Mouse (Mus musculus) C2C12 (cell line): ENCODE data around the gene Ccs. TPM values are rescaled to one million over a fixed set of nuclear protein-coding genes. Genes with fewer than 3 reads are reported as not detected.
A peak's percentile ranks its signal among the peaks of the same experiment; 100 is the strongest.

Experiments
- H3K27me3 ChIP-seq: one replicate; pipeline ENCODE4 v1.6.1; 2011; ENCODE audit not compliant: control insufficient read depth, insufficient read depth, insufficient read length
- H3K36me3 ChIP-seq: one replicate; pipeline ENCODE4 v1.6.1; 2011; ENCODE audit not compliant: control insufficient read depth, insufficient read depth
- H3K4me3 ChIP-seq: one replicate; pipeline ENCODE4 v1.5.1; 2011; ENCODE audit warnings: mild to moderate bottlenecking, control low read depth; ENCODE audit not compliant: poor library complexity, insufficient read depth, severe bottlenecking
- H3K79me2 ChIP-seq: one replicate; pipeline ENCODE4 v1.6.1; 2011; ENCODE audit not compliant: control insufficient read depth, insufficient read depth
- H3K79me3 ChIP-seq: one replicate; pipeline ENCODE4 v1.6.1; 2011; ENCODE audit warnings: low read depth, control low read depth
- H3ac ChIP-seq: one replicate; pipeline ENCODE3; 2011; ENCODE audit warnings: low read depth; ENCODE audit not compliant: control insufficient read depth, insufficient read length
- CEBPB ChIP-seq: IDR thresholded peaks from one replicate; pipeline ENCODE4 v1.6.1; 2011; ENCODE audit warnings: low read depth, mild to moderate bottlenecking, control low read depth, moderate library complexity
- CTCF ChIP-seq: IDR thresholded peaks from one replicate; pipeline ENCODE4 v1.5.1; 2011; ENCODE audit not compliant: control insufficient read depth, insufficient read depth, insufficient read length
- FOSL1 ChIP-seq: IDR thresholded peaks from one replicate; pipeline ENCODE4 v1.8.0; 2011; ENCODE audit warnings: mild to moderate bottlenecking, low read length; ENCODE audit not compliant: poor library complexity, insufficient read depth, severe bottlenecking
- MAX ChIP-seq: IDR thresholded peaks from one replicate; pipeline ENCODE4 v1.6.1; 2011; ENCODE audit warnings: mild to moderate bottlenecking, control low read depth
- MYOD1 ChIP-seq: IDR thresholded peaks from one replicate; pipeline ENCODE4 v1.6.1; 2011; ENCODE audit warnings: low read depth; ENCODE audit not compliant: control insufficient read depth, insufficient read length
- MYOG ChIP-seq: IDR thresholded peaks from one replicate; pipeline ENCODE4 v1.6.1; 2011; ENCODE audit not compliant: control insufficient read depth, insufficient read length; ENCODE audit errors: extremely low read depth
- USF1 ChIP-seq: IDR thresholded peaks from one replicate; pipeline ENCODE4 v1.6.1; 2011; ENCODE audit warnings: low read depth, mild to moderate bottlenecking, control low read depth, moderate library complexity
- polyA plus RNA-seq: library from polyadenylated mRNA; unstranded; fragments of >200 nt; fragmentation: generic; extraction: Trizol; gene quantifications from one replicate; pipeline ENCODE4 v1.2.1, GENCODE M21; 2012; ENCODE audit warnings: missing spikeins

Ccs gene
- polyA plus RNA-seq, 1 experiment = 36.6 TPM

- Histone ChIP-seq H3K79me3 (peaks cover 82% of the 10 kb centered on the region), H3K79me2 (peaks cover 96% of the 10 kb centered on the region), H3ac (no peak overlapping the region), H3K27me3 (no peaks in the 10 kb centered on the region), H3K36me3 (peaks cover 65% of the 10 kb centered on the region), H3K4me3 (no peak overlapping the region)
- no peak for TF ChIP-seq FOSL1
- no peak for TF ChIP-seq MYOG
- TF ChIP-seq MAX = no peak
- no peak for TF ChIP-seq MYOD1
- TF ChIP-seq USF1 = no peak
Measured at GRCm38 (mm10) chr19:4797846-4798245, 41.3 kb downstream of the Ccs start.

GRCm38 (mm10) chr19:4795929-4796328 is 43.2 kb downstream of the Ccs start:
- Histone ChIP-seq H3K4me3 (no peak overlapping the region), H3K79me2 (peaks cover 96% of the 10 kb centered on the region), H3ac (no peak overlapping the region), H3K27me3 (no peaks in the 10 kb centered on the region), H3K36me3 (peaks cover 61% of the 10 kb centered on the region), H3K79me3 (peaks cover 79% of the 10 kb centered on the region)
- no peak for TF ChIP-seq MYOG
- TF ChIP-seq CEBPB = no peak
- no peak for TF ChIP-seq FOSL1
- TF ChIP-seq CTCF = no peak
- no peak for TF ChIP-seq USF1

DNA sequence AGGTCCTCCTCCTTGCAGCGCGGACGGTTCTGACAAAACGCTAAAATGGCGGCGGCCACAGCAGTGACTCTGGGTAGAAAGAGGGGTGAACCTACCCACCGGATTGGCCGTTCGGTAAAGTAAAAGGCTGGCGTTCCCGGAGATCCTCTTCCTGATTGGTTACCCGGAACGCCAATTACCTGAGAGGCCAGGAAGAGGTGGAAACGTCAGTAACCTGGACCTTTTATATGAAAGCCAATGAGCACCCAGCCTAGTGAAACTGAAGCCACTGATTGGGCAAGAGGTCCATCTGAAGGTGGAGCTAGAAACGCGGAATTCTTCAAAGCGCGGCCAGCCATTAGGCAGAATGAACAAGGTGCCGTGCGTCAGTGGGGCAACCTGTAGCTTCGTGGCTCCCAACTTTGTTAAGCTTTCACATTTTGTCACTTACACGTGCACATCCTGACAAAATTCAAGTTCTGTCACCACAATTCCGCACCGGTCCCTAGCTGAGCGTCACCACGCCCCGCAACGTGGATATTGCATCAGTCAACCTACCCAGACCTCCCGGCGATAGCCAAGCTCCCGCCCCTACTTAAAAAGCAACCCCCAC is 45.2 kb downstream of the Ccs start, which contains the start of gene Rbm4:
TSS of gene Rbm4 (minus strand) at position 71 of the 592 bp plus-strand sequence.
- H3ac ChIP-seq = peak within 1 kb of the TSS; percentile 66
- peaks cover 79% of the 10 kb centered on the region for H3K79me3 ChIP-seq
- no peaks in the 10 kb centered on the region for H3K27me3 ChIP-seq
- peak within 1 kb of the TSS; percentile 75 for H3K4me3 ChIP-seq
- H3K36me3 ChIP-seq = peaks cover 60% of the 10 kb centered on the region
- peaks cover 96% of the 10 kb centered on the region for H3K79me2 ChIP-seq
- TF ChIP-seq USF1 = no peak
- TF ChIP-seq CTCF = no peak
- TF ChIP-seq MYOD1 = no peak
- peak; percentile 64 for TF ChIP-seq MAX
- no peak for TF ChIP-seq MYOG
- TF ChIP-seq FOSL1 = no peak
- TF ChIP-seq CEBPB = peak; percentile 55

DNA sequence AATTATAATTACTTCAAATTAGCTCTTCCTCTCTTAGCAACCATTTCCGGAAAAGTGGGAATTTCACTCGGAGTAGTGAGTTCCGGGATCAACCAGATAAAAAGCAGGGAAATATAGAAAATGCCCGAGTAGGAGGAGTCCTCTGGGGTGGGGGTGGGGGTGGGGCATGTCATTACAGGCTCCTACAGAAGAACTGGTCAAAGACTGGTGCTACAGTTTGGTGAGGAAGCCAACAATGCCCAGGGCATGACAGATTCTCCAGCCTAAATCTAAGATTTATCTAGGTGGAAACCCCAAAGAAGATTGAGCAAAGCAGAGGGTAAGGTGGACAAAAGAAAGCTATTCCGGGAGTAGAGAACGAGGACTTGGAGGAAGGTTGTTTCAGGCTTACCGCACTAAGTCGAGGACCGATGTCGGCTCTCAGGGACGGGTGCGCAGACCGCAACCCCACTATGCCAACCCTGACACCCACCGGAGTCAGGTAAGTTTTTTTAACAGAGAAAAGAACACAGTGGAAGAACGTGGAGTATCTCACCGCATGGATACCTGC is 45.8 kb downstream of the Ccs start:
- TF ChIP-seq MYOG (no peak), CTCF (no peak), FOSL1 (no peak), MAX (no peak), MYOD1 (no peak), USF1 (no peak), CEBPB (no peak)
- no peaks in the 10 kb centered on the region for H3K27me3 ChIP-seq
- H3K79me3 ChIP-seq = peaks cover 79% of the 10 kb centered on the region
- H3K36me3 ChIP-seq = peaks cover 60% of the 10 kb centered on the region
- peak overlapping the region; percentile 66 for H3ac ChIP-seq
- peaks cover 96% of the 10 kb centered on the region for H3K79me2 ChIP-seq
- peak overlapping the region; percentile 75 for H3K4me3 ChIP-seq

DNA sequence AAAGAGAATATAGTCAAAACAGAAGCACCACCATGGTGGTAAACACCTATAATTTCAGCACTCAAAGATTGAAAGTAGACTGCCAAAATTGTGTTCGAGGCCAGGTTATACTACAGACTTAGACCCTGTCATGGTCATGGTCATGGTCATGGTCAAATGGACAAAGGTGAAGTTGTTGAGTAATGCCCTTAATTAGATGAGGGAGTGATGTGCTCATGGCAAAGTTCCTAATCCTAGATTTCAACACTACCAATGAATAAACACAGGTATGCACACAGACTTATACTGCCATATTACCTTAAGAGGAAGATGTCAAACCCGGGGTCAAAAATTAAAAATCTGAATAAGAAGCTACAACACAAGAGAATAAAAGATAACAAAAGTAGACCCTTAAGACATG is 52.8 kb downstream of the Ccs start:
- Histone ChIP-seq H3K27me3 (no peaks in the 10 kb centered on the region), H3K4me3 (no peak overlapping the region), H3K79me2 (peaks cover 100% of the 10 kb centered on the region), H3K79me3 (peaks cover 95% of the 10 kb centered on the region), H3K36me3 (peaks cover 97% of the 10 kb centered on the region), H3ac (no peak overlapping the region)
- TF ChIP-seq MAX (no peak), CTCF (no peak), FOSL1 (no peak), MYOG (no peak), MYOD1 (no peak), USF1 (no peak), CEBPB (no peak)

DNA sequence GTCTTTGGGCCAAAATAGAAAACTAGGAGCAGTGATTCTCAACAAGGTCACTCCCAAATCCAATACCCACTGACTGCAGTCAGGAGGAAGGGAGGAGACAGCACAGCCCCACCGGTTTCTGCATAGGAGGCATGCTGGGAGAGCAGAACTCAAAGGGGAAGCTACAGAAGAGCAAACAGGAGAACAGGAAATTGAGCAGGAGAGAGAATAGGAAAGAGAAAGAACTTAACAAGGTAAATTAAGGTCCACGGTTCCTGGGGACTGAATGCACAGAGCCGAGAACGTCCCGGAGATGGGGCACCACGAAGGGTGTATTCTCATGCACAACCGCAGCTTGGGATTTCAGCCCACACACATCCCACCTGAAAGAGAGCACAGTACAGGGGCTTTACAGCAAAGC is 53.9 kb downstream of the Ccs start:
- Histone ChIP-seq H3ac (no peak overlapping the region), H3K4me3 (no peak overlapping the region), H3K36me3 (peaks cover 95% of the 10 kb centered on the region), H3K79me3 (peaks cover 92% of the 10 kb centered on the region), H3K27me3 (no peaks in the 10 kb centered on the region), H3K79me2 (peaks cover 100% of the 10 kb centered on the region)
- no peak for TF ChIP-seq USF1
- TF ChIP-seq MYOG = no peak
- TF ChIP-seq FOSL1 = no peak
- no peak for TF ChIP-seq CTCF
- TF ChIP-seq MYOD1 = no peak
- no peak for TF ChIP-seq CEBPB
- TF ChIP-seq MAX = no peak
